ENCODE assay signal across 20 mouse cellular contexts in the genomic region with DNA sequence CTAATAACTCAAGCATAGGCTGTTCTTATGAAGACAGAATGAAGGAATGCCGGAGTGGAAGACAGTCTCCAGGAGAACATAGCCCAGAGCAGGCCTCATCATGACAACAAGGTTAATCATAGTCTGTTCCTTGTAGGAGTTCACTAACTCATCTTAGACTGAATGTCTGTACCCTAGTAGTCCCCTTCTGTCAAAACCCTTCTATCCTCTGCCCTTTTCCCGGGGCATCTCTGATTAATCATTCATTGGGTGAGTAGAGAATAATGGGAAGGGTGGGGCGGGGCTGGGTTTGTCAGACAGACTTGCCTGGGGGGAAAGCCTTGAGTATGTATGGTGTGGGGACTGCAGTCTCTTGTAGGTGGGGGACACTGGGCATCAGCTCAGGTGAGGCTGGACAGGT.
A peak's percentile ranks its signal among the peaks of the same experiment; 100 is the strongest.
DNase-seq lines count a peak whose midpoint lies in the region; ATAC-seq and TF ChIP-seq lines count a peak whose summit lies in the region.
"Had no signal": no experiment of that assay in that cellular context is flagged by ENCODE, and none has a peak within 500 bp of the region (broad histone marks: within the 10 kb centered on the region; RNA-seq: fewer than 3 reads in every experiment).

No protein-coding gene starts in this region.

- no peak overlapping the region for H3K4me2 ChIP-seq in hindbrain, embryonic 11.5 days (replicated peaks; ENCODE audit: low read depth, low read length)
- no peak overlapping the region for H3K4me2 ChIP-seq in hindbrain, embryonic 14.5 days (replicated peaks)
- no peak overlapping the region for H3K4me2 ChIP-seq in kidney, embryonic 16.5 days (replicated peaks; ENCODE audit: low read depth, low read length)
- H3K4me2 ChIP-seq in stomach, embryonic 15.5 days = no peak overlapping the region
- H3K4me2 ChIP-seq in stomach, postnatal 0 days (replicated peaks; ENCODE audit: low read depth) = no peak overlapping the region
- H3K4me2 ChIP-seq: forebrain, embryonic 13.5 days; heart, embryonic 11.5 days; heart, embryonic 15.5 days; hindbrain, embryonic 15.5 days had no signal

- no peaks in the 10 kb centered on the region for H3K9me3 ChIP-seq in hindbrain, embryonic 11.5 days (ENCODE audit: control insufficient read depth, low read length)
- H3K9me3 ChIP-seq in hindbrain, embryonic 14.5 days (ENCODE audit: control insufficient read depth, low read length) = no peaks in the 10 kb centered on the region
- H3K9me3 ChIP-seq in kidney, embryonic 16.5 days (ENCODE audit: low read length) = no peaks in the 10 kb centered on the region
- H3K9me3 ChIP-seq in stomach, embryonic 15.5 days = no peaks in the 10 kb centered on the region
- H3K9me3 ChIP-seq in stomach, postnatal 0 days (ENCODE audit: control insufficient read depth, low read length) = no peaks in the 10 kb centered on the region
- H3K9me3 ChIP-seq: embryonic facial prominence, embryonic 10.5 days; forebrain, embryonic 13.5 days; heart, embryonic 15.5 days; hindbrain, embryonic 15.5 days had no signal

- H3K4me1 ChIP-seq in hindbrain, embryonic 11.5 days (replicated peaks; ENCODE audit: control insufficient read depth, insufficient read depth, low read length) = no peaks in the 10 kb centered on the region
- H3K4me1 ChIP-seq in hindbrain, embryonic 14.5 days (replicated peaks; ENCODE audit: control insufficient read depth, insufficient read depth, low read length) = peaks cover 8% of the 10 kb centered on the region; the same call in 1 of the 2 replicates
- H3K4me1 ChIP-seq in kidney, embryonic 16.5 days (ENCODE audit: insufficient read depth, low read length) = peaks cover 44% of the 10 kb centered on the region
- H3K4me1 ChIP-seq in stomach, embryonic 15.5 days = 0 out of 2 replicates have a peak, but pooled peaks cover 12% of the 10 kb centered on the region
- peaks cover 3% of the 10 kb centered on the region; the same call in 1 of the 2 replicates for H3K4me1 ChIP-seq in stomach, postnatal 0 days (replicated peaks; ENCODE audit: control insufficient read depth, insufficient read depth)

- no peaks in the 10 kb centered on the region for H3K27me3 ChIP-seq in hindbrain, embryonic 11.5 days (ENCODE audit: control insufficient read depth, insufficient read depth, low read length)
- no peaks in the 10 kb centered on the region for H3K27me3 ChIP-seq in hindbrain, embryonic 14.5 days (ENCODE audit: control insufficient read depth, insufficient read depth, low read length)
- H3K27me3 ChIP-seq in kidney, embryonic 16.5 days (ENCODE audit: insufficient read depth, low read length) = no peaks in the 10 kb centered on the region
- H3K27me3 ChIP-seq in stomach, embryonic 15.5 days (replicated peaks) = no peaks in the 10 kb centered on the region
- no peaks in the 10 kb centered on the region for H3K27me3 ChIP-seq in stomach, postnatal 0 days (ENCODE audit: control insufficient read depth, insufficient read depth, low read length)
- H3K27me3 ChIP-seq: CH12.LX; forebrain, embryonic 13.5 days; heart, embryonic 15.5 days; hindbrain, embryonic 15.5 days had no signal

- no peak overlapping the region for H3K9ac ChIP-seq in hindbrain, embryonic 11.5 days (ENCODE audit: low read depth, low read length)
- no peak overlapping the region for H3K9ac ChIP-seq in hindbrain, embryonic 14.5 days
- H3K9ac ChIP-seq in kidney, embryonic 16.5 days (replicated peaks; ENCODE audit: low read length) = no peak overlapping the region
- H3K9ac ChIP-seq in stomach, embryonic 15.5 days = no peak overlapping the region
- no peak overlapping the region for H3K9ac ChIP-seq in stomach, postnatal 0 days (ENCODE audit: low read length)
- H3K9ac ChIP-seq: forebrain, embryonic 13.5 days; forebrain, postnatal 0 days; heart, embryonic 15.5 days; hindbrain, embryonic 15.5 days had no signal

- DNase-seq in hindbrain, embryonic 11.5 days (ENCODE audit: low spot score) = no peak
- no peak for DNase-seq in hindbrain, embryonic 14.5 days (ENCODE audit: low spot score)
- DNase-seq in kidney, adult 8-10 months = no peak
- no peak for DNase-seq in stomach, postnatal 0 days (ENCODE audit: low spot score)
- DNase-seq: adrenal gland, adult 8-10 months; adrenal gland, postnatal 36 days; cerebellum, adult 2 months; cerebellum, postnatal 10 days; forebrain, postnatal 0 days; gastrocnemius, postnatal 36 days; heart, adult 18-20 months; heart, postnatal 14 days had no signal

- H3K27ac ChIP-seq in hindbrain, embryonic 11.5 days (ENCODE audit: low read depth, low read length) = no peak overlapping the region
- H3K27ac ChIP-seq in hindbrain, embryonic 14.5 days = no peak overlapping the region
- peak overlapping the region; percentile 69 for H3K27ac ChIP-seq in kidney, embryonic 16.5 days (ENCODE audit: low read length)
- H3K27ac ChIP-seq in stomach, embryonic 15.5 days = peak overlapping the region; percentile 23; the same call in 1 of the 2 replicates
- no peak overlapping the region for H3K27ac ChIP-seq in stomach, postnatal 0 days (replicated peaks)
- H3K27ac ChIP-seq: embryonic facial prominence, embryonic 10.5 days; forebrain, embryonic 13.5 days; heart, embryonic 15.5 days; hindbrain, embryonic 15.5 days had no signal

- no peak overlapping the region for H3K4me3 ChIP-seq in hindbrain, embryonic 11.5 days (ENCODE audit: low read depth, low read length)
- no peak overlapping the region for H3K4me3 ChIP-seq in hindbrain, embryonic 14.5 days (replicated peaks; ENCODE audit: low read length)
- no peak overlapping the region for H3K4me3 ChIP-seq in kidney, embryonic 16.5 days (ENCODE audit: low read length)
- no peak overlapping the region for H3K4me3 ChIP-seq in stomach, embryonic 15.5 days (replicated peaks)
- H3K4me3 ChIP-seq in stomach, postnatal 0 days (ENCODE audit: low read depth, low read length) = no peak overlapping the region
- H3K4me3 ChIP-seq: embryonic facial prominence, embryonic 10.5 days; forebrain, embryonic 13.5 days; heart, embryonic 15.5 days; hindbrain, embryonic 15.5 days had no signal

- no peak for TF ChIP-seq CTCF in stomach, postnatal 0 days (IDR thresholded peaks at IDR 0.05; ENCODE audit: low read depth)

- ATAC-seq in hindbrain, embryonic 11.5 days (ENCODE audit: low FRiP score) = peak; percentile 25; the same call in 1 of the 2 replicates
- no peak; the same call in 1 of the 2 replicates for ATAC-seq in hindbrain, embryonic 14.5 days (ENCODE audit: low FRiP score)
- peak; percentile 31; the same call in 1 of the 2 replicates for ATAC-seq in kidney, embryonic 16.5 days (ENCODE audit: low FRiP score, low TSS enrichment)
- no peak for ATAC-seq in stomach, embryonic 15.5 days (ENCODE audit: insufficient read depth, low FRiP score, low read depth)
- no peak for ATAC-seq in stomach, postnatal 0 days (ENCODE audit: low FRiP score, low TSS enrichment)
- ATAC-seq: forebrain, embryonic 13.5 days; forebrain, postnatal 0 days had no signal

- no peak for TF ChIP-seq EP300 in stomach, postnatal 0 days (optimal IDR thresholded peaks at IDR 0.05)

- 63% methylated on average over 3 of the region's 3 CpGs for WGBS in hindbrain, embryonic 11.5 days
- WGBS in hindbrain, embryonic 14.5 days = 55% methylated on average over 3 of the region's 3 CpGs
- 66% methylated on average over 3 of the region's 3 CpGs for whole genome bisulfite sequencing in kidney, embryonic 16.5 days
- 59% methylated on average over 3 of the region's 3 CpGs for WGBS in stomach, embryonic 15.5 days
- 61% methylated on average over 3 of the region's 3 CpGs for WGBS in stomach, postnatal 0 days

- H3K36me3 ChIP-seq in hindbrain, embryonic 11.5 days (ENCODE audit: control insufficient read depth, insufficient read depth, low read length) = no peaks in the 10 kb centered on the region
- no peaks in the 10 kb centered on the region for H3K36me3 ChIP-seq in hindbrain, embryonic 14.5 days (replicated peaks; ENCODE audit: control insufficient read depth, insufficient read depth)
- no peaks in the 10 kb centered on the region for H3K36me3 ChIP-seq in kidney, embryonic 16.5 days (ENCODE audit: insufficient read depth, low read length)
- no peaks in the 10 kb centered on the region for H3K36me3 ChIP-seq in stomach, embryonic 15.5 days
- no peaks in the 10 kb centered on the region for H3K36me3 ChIP-seq in stomach, postnatal 0 days (ENCODE audit: control insufficient read depth, insufficient read depth, low read length)
- H3K36me3 ChIP-seq: embryonic facial prominence, embryonic 10.5 days; heart, embryonic 15.5 days; hindbrain, embryonic 15.5 days had no signal

Comparison
In these comparisons a context has a peak if more than half of its experiments do, and no peak if none do; other contexts are left out.
1. ATAC-seq: peak in hindbrain, embryonic 11.5 days (single experiment) and kidney, embryonic 16.5 days (single experiment); none in hindbrain, embryonic 14.5 days (single experiment), stomach, embryonic 15.5 days (single experiment) and stomach, postnatal 0 days (single experiment).
2. H3K27ac ChIP-seq: peak in kidney, embryonic 16.5 days (single experiment) and stomach, embryonic 15.5 days (single experiment); none in hindbrain, embryonic 11.5 days (single experiment), hindbrain, embryonic 14.5 days (single experiment) and stomach, postnatal 0 days (single experiment).